13 mouse cellular contexts compared by ENCODE assay signal in genomic region chr5:9703385-9704009, GRCm38 (mm10). TPM values are rescaled to one million over a fixed set of nuclear protein-coding genes. Genes with fewer than 3 reads are reported as not detected.
DNase-seq lines count a peak whose midpoint lies in the region; ATAC-seq and TF ChIP-seq lines count a peak whose summit lies in the region.
"Had no signal": no experiment of that assay in that cellular context is flagged by ENCODE, and none has a peak within 500 bp of the region (broad histone marks: within the 10 kb centered on the region; RNA-seq: fewer than 3 reads in every experiment).

No protein-coding gene starts in this region.

- 13% methylated on average over 3 of the region's 3 CpGs for WGBS in forebrain, postnatal 0 days
- 15% methylated on average over 3 of the region's 3 CpGs for WGBS in midbrain, embryonic 14.5 days

- H3K27ac ChIP-seq in forebrain, postnatal 0 days (ENCODE audit: low read depth, low read length) = no peak overlapping the region
- no peak overlapping the region for H3K27ac ChIP-seq in midbrain, embryonic 14.5 days (replicated peaks; ENCODE audit: low read depth, low read length)
- H3K27ac ChIP-seq: liver, embryonic 14.5 days had no signal

- no peaks in the 10 kb centered on the region for H3K36me3 ChIP-seq in forebrain, postnatal 0 days (ENCODE audit: insufficient read depth)
- H3K36me3 ChIP-seq in midbrain, embryonic 14.5 days (ENCODE audit: control insufficient read depth, insufficient read depth, low read length) = no peaks in the 10 kb centered on the region

- no peaks in the 10 kb centered on the region for H3K4me1 ChIP-seq in forebrain, postnatal 0 days (ENCODE audit: insufficient read depth)
- peaks cover 3% of the 10 kb centered on the region; the same call in 1 of the 2 replicates for H3K4me1 ChIP-seq in midbrain, embryonic 14.5 days (ENCODE audit: control insufficient read depth, insufficient read depth, low read length)

- peak; percentile 49 for TF ChIP-seq CTCF in forebrain, postnatal 0 days (IDR thresholded peaks at IDR 0.05; ENCODE audit: low read depth)

- no peak overlapping the region for H3K4me2 ChIP-seq in forebrain, postnatal 0 days (ENCODE audit: low read depth)
- H3K4me2 ChIP-seq in midbrain, embryonic 14.5 days (ENCODE audit: low read length) = no peak overlapping the region

- H3K9me3 ChIP-seq in forebrain, postnatal 0 days (ENCODE audit: low read length) = no peaks in the 10 kb centered on the region
- peaks cover 2% of the 10 kb centered on the region; the same call in 1 of the 2 replicates for H3K9me3 ChIP-seq in midbrain, embryonic 14.5 days (ENCODE audit: control insufficient read depth, low read length)

- 0 out of 2 replicates have a peak, but pooled peaks cover 3% of the 10 kb centered on the region for H3K27me3 ChIP-seq in forebrain, postnatal 0 days (ENCODE audit: insufficient read depth, low read length)
- no peaks in the 10 kb centered on the region for H3K27me3 ChIP-seq in midbrain, embryonic 14.5 days (ENCODE audit: control insufficient read depth, insufficient read depth, low read length)

- no peak for DNase-seq in frontal cortex, adult 2 months (ENCODE audit: extremely low spot score in 1 of 2, low spot score in 1 of 2)
- peak; percentile 46 for DNase-seq in brain, adult 2 months (ENCODE audit: low read depth, low spot score)
- peak; percentile 35 for DNase-seq in forebrain, postnatal 0 days
- DNase-seq in midbrain, embryonic 14.5 days = peak; percentile 58
- no peak for DNase-seq in gastrocnemius, postnatal 4 days (ENCODE audit: low spot score in 2 of 2)
- DNase-seq: adrenal gland, postnatal 25 days; cerebellum, postnatal 36 days; heart, adult 11 months had no signal

- no peak overlapping the region for H3K4me3 ChIP-seq in forebrain, postnatal 0 days (ENCODE audit: low read depth, low read length)
- no peak overlapping the region for H3K4me3 ChIP-seq in midbrain, embryonic 14.5 days (replicated peaks; ENCODE audit: low read depth, low read length)

- no peak overlapping the region for H3K9ac ChIP-seq in forebrain, postnatal 0 days
- no peak overlapping the region for H3K9ac ChIP-seq in midbrain, embryonic 14.5 days (replicated peaks; ENCODE audit: low read length)
- H3K9ac ChIP-seq: liver, embryonic 14.5 days had no signal

- ATAC-seq in frontal cortex, adult (ENCODE audit: low TSS enrichment) = 0 out of 2 replicates have a peak, but pooled peaks have one; percentile 10
- peak; percentile 81 for ATAC-seq in forebrain, postnatal 0 days
- ATAC-seq in midbrain, embryonic 14.5 days (ENCODE audit: low FRiP score, low TSS enrichment) = peak; percentile 63
- no peak for ATAC-seq in erythroid progenitor cell, adult 5-6 weeks (replicated peaks; ENCODE audit: low FRiP score, poor library complexity, severe bottlenecking)
- no peak for ATAC-seq in granulocyte monocyte progenitor cell, adult 5-6 weeks (replicated peaks; ENCODE audit: poor library complexity, severe bottlenecking)

RNA-seq across cellular contexts. Expression of gene Grm3, which starts 21.5 kb away (rescaled TPM):
- 37.9 and 41.0 TPM in 2 replicates for polyA plus RNA-seq in frontal cortex, adult 2 months (2012; rRNA removed)
- 105 and 150 TPM in 2 replicates for total RNA-seq in forebrain, postnatal 0 days (2014; rRNA removed)
- 44.6 and 66.5 TPM in 2 replicates for polyA plus RNA-seq in forebrain, postnatal 0 days (2015; fragmentation: Nextera tagmentation; extraction: Ambion mirVana)
- 34.9 and 39.1 TPM in 2 replicates for polyA plus RNA-seq in midbrain, embryonic 14.5 days (2014; fragmentation: Nextera tagmentation; extraction: Ambion mirVana)
- total RNA-seq in erythroid progenitor cell, adult 5-6 weeks (2015; ENCODE audit: low replicate concordance) = 0.72 TPM in 1 of 2 replicates, not detected in the other
- not detected in 2 replicates for total RNA-seq in erythroid progenitor cell, adult 5-6 weeks (2017; ENCODE audit: low replicate concordance)
- under 1 TPM in 1 of 2 experiments, not detected in 1; 0.12 TPM for total RNA-seq in gastrocnemius, postnatal 4 days (2021)
- not detected in 2 replicates for total RNA-seq in granulocyte monocyte progenitor cell, adult 5-6 weeks (2014; fragmentation: Nextera tagmentation)
- not detected in 2 replicates for total RNA-seq in granulocyte monocyte progenitor cell, adult 5-6 weeks (2017)
- total RNA-seq: megakaryocyte-erythroid progenitor cell, adult 5-6 weeks had no signal

Comparison
In these comparisons a context has a peak if more than half of its experiments do, and no peak if none do; other contexts are left out.
1. ATAC-seq: peak in frontal cortex, adult (single experiment), forebrain, postnatal 0 days (single experiment) and midbrain, embryonic 14.5 days (single experiment); none in erythroid progenitor cell, adult 5-6 weeks (single experiment) and granulocyte monocyte progenitor cell, adult 5-6 weeks (single experiment).
2. DNase-seq: peak in brain, adult 2 months (single experiment), forebrain, postnatal 0 days (single experiment) and midbrain, embryonic 14.5 days (single experiment); none in frontal cortex, adult 2 months (0 of 2) and gastrocnemius, postnatal 4 days (0 of 2).
3. RNA of gene Grm3, which starts 21.5 kb away (total RNA-seq): 105 to 150 TPM in forebrain, postnatal 0 days; 0.12 TPM in gastrocnemius, postnatal 4 days, 0.72 TPM in erythroid progenitor cell, adult 5-6 weeks and not detected in granulocyte monocyte progenitor cell, adult 5-6 weeks; every median in the first group is over 10 times any median in the second.